Mouse (Mus musculus): Measurements from ENCODE around the gene Rnf126. TPM values are rescaled to one million over a fixed set of nuclear protein-coding genes. Genes with fewer than 3 reads are reported as not detected.
"Not testable (repeated sequence)": the region's sequence is repeated elsewhere in the genome, so short reads cannot be mapped to it uniquely, and the experiment has no call there.

Rnf126 gene
- total RNA-seq, 4 experiments from 2014 or later = 51.9 to 80.5 (median 53.3) TPM

DNA sequence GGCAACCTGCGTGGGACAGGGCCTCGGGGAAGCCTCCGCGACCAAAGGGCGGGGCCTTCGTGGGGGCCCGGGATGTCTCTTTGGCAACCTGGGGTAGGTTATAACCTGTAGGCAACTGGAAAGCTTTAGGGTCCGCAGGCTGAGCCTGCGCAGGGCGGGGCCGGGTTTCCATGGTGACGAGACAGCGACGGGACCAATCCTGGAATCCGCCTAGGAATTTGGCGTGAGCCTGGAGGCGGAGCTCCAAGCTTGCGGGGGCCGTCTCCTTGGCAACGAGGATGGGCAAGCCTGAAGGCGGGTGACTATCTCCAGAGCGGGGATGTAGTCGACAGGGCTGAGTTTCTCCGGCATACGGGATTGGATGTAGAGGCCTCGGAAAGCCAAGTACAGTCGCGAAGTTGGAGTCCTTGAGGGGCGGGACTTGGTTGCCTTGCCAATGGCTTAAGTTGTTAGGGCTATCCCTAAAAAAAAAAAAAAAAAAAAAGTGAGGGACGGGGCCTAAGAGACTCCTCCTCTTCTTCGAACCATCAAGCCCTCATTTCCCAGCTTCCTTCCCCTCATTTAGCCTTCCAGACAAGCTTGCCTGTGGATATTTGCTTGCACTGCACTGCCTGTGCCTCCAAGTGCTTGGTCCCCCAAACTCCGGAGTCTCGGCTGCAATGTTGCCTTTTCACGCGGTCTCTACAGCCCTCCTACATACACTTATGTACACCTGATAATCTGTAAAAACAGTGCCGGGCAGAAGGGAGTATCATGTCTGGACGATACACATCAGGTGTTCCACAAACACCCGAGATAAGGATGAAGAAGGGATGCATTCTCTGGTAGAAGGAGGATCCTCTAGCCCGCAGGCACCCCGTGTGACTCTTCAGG is 856 bp upstream of the Rnf126 start:
- peak; percentile 83 to 90 for DNase-seq (ENCODE audit: low spot score in 2 of 2)

DNA sequence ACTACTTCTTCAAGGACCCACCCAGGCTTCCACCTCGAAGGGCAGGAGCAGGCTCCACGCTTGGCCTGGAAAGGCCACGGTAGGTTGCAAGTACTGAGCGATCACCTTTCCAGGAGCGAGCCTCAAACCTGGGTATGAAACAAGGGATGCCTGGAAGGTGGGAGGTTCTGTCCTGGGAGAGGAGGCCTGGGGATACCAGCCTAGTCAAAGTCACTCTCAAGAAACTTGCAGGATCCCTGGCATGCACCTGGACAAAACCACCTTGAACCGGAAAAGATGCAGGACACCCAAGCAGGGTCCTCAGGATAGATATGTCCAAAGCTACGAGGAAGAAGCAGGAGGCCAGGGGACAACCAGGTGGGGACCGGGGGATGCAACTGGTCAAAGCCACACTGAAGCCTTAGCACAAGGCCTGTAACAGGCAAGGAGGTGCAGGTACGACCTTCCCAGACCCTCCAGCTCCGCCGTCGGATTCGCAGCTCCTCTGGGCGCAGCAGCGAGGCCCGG is 698 bp downstream of the Rnf126 start:
- no peak for DNase-seq (ENCODE audit: low spot score in 2 of 2)

DNA sequence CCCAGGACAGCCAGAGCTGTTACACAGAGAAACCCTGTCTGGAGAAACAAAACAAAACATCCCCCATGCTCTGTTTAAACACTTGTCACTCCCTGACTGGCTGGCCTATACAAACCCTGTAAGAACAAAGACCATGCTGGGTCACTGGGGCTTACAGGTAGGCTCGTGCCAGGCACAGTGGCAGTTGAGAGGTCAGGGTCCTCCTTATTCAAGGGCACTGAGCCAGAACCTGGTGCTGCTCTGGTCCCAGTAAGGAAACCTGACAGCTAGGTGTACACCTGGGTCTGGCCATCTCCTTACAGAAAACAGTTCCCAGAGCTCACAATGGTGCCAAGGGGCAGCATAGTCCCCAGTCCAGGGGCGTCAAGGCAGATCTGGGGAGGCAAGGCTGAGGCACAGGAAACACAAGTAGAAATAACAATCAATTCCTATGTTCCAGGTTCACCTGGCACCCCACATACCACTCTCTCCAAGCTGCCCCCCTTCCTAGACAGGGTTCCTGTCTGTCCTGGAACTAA is 1.5 kb downstream of the Rnf126 start:
- DNase-seq (ENCODE audit: low spot score in 2 of 2) = no peak

DNA sequence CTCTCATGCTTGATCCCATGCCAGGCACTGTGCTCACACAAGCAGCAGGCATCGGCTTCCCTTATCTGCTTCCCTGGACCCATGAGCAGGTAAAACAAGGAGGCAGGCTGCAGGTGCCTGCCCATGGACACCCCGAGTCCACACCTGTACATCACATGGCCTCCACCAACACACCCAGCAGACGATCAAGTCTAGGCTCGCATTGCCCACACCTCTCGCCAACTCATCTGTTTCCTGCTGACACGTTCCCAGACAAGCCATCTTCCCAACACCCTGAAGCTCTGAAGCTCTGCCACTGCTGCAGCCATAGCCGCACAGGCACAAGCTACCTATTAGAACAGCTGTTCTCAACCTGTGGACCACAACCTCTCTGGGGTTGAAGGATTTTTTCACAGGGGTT is 2.5 kb downstream of the Rnf126 start:
- DNase-seq (ENCODE audit: low spot score in 2 of 2) = no peak

DNA sequence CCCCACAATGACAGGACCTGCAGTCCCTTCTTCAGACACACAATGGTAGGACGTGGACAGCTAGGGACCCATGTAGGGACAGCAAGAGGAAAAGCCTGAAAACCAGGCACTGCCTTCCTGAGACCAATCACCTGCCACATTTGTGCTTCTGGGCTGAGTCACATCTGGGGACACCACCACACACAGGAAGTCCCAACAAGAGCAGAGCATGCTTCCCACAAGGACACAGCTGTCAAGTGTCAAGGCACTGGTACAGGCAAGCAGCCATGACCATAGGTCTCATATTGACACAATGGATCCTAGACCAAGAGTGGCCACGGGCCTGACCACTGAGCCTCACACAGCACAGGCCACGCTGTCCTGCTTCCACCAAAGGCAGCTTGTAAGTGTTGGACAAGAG is 3.9 kb downstream of the Rnf126 start:
- DNase-seq (ENCODE audit: low spot score in 2 of 2) = no peak

DNA sequence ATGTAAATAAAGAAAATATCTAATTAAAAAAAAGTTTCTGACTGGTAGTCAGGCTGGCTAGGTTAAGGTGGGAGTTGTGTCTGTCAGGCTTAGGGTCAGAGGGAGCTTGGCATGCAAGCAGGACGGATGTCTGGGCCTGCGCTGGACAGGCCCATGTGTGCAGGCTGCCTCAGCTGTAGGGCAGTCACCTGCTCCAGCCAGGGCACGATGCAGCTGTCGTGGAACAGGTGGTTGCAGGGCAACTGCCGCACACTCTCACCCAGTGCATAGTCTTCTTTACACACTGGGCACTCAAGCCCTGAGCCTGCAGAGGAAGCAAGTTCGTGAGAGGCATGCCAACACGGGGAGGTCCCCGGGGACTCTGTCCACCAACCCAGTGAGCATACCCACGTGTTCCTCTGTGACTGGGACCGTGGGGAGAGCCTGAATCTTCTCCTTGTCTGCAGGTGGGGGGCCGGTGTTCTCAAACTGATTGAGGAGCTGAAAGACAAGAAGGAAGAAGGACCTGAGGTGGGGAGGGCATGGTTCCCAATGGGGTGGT is 6.1 kb downstream of the Rnf126 start:
- DNase-seq (ENCODE audit: low spot score in 2 of 2) = no peak

DNA sequence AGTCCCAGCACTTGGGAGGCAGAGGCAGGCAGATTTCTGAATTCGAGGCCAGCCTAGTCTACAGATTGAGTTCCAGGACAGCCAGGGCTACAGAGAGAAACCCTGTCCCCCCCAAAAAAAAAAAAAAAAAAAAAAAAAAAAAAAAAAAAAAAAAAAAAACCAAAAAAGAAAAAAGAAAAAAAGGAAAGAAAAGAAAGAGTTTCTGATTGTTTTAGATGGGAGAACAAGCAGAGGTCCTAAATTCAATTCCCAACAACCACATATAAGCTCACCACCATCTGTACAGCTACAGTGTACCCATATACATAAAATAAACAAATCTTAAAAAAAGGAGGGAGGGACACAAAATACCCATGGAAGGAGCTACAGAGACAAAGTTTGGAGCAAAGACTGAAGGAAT is 7.1 kb downstream of the Rnf126 start:
- not testable (repeated sequence) for DNase-seq (ENCODE audit: low spot score in 2 of 2)

DNA sequence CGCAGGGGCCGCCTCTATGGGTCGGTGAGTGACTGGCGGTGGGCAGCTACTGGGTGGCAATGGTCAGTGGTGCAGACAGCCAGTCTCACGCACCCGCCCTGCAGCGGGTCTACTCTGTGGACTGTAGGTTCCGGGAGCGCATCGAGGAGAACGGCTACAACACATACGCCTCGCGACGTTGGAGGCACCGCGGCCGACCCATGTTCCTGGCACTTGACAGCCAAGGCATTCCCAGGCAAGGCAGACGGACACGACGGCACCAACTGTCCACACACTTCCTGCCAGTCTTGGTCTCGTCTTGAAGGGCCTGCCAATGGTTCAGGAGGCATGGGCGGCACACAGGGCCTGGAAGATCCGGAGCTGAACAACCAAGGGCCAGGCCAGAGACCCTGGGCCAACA is 10.1 kb downstream of the Rnf126 start:
- DNase-seq (ENCODE audit: low spot score in 2 of 2) = no peak

DNA sequence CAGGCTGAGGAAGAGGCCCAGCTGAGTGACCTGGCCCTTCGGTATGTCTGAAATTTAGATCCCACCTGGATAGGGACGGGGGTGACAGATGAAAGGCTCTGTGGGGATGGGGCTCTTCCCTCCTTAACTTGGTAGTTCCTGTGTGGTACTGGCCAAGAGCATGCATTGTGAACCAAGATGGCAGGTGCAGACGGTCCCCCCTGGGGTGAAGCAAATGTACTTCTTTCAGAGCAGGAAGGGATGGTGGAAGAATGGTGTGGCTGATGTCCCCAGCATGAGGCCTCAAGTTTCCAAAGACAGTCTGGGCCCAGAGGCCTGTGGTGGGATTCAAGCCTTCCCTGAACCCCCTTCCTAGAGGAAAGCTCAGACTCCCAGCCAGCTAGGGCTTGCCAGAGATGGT is 10.9 kb downstream of the Rnf126 start:
- DNase-seq (ENCODE audit: low spot score in 2 of 2) = no peak

DNA sequence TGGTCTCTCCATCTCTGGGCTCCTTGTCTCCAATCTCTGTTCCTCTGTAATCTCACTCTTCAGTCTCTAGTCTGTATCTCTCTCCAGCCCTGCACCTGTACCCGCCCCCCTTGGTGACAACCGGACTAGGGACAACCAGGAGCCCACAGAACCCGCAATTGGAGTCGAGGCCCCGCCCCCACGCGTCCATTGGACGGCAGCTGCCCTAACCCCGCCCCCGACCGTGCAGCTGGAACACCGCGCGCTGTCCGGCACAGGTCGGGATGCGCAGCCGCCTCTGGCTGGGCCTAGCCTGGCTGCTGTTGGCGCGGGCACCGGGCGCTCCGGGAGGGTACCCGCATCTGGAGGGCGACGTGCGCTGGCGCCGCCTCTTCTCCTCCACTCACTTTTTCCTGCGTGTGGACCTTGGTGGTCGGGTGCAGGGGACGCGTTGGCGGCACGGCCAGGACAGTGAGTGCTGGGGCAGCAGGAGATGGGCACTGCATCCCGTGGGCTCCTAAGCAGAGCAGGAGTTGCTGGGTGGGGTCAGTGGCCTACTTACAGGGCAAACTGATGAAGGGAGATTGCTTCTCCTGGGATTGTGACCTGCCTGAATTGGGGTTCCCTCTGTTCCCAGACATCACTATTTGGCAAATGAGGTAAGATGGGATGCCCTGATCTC is 11.8 kb downstream of the Rnf126 start, which contains the start of gene Fgf22:
Gene Fgf22 (plus strand): TSS at position 221 of the 661 bp plus-strand sequence.
- peak; percentile 32 to 50 for DNase-seq (ENCODE audit: low spot score in 2 of 2)

DNA sequence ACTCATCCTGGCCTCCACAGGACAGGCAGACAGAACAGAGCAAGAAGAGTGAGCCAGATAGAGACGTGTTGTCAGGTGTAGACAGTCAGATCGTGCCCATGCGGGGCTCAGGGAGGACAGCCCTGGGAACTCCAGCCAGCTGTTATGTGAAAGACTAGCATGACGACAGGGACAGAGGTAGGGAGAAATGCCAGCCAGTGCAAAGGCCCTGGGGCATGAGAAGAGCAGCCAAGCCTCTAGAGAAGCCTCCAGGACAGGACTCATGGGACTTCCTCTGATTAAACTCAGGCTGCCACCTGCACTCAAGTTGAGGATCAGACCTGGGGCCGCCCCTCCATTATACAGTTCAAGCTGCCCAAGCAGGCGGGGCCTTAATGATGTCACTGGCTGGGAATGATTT is 18.3 kb downstream of the Rnf126 start:
- DNase-seq (ENCODE audit: low spot score in 2 of 2) = no peak

DNA sequence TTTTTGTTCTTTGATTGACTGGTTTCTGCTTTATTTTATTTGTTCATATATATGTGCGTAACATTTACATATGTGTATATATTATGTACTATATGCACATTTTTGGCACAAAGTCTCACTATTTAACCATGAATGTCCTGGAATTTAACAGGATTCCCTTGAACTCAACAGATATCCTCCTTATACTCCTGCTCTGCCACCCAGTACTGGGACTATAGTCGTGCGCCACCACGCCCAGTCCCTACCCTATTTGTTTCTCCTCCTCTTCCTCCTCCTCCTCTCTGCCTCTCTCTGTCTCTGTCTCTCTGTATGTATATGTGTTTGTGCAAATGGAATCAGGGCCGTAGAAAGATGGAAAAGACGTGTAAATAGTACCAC is 20.0 kb downstream of the Rnf126 start:
- no peak for DNase-seq (ENCODE audit: low spot score in 2 of 2)

DNA sequence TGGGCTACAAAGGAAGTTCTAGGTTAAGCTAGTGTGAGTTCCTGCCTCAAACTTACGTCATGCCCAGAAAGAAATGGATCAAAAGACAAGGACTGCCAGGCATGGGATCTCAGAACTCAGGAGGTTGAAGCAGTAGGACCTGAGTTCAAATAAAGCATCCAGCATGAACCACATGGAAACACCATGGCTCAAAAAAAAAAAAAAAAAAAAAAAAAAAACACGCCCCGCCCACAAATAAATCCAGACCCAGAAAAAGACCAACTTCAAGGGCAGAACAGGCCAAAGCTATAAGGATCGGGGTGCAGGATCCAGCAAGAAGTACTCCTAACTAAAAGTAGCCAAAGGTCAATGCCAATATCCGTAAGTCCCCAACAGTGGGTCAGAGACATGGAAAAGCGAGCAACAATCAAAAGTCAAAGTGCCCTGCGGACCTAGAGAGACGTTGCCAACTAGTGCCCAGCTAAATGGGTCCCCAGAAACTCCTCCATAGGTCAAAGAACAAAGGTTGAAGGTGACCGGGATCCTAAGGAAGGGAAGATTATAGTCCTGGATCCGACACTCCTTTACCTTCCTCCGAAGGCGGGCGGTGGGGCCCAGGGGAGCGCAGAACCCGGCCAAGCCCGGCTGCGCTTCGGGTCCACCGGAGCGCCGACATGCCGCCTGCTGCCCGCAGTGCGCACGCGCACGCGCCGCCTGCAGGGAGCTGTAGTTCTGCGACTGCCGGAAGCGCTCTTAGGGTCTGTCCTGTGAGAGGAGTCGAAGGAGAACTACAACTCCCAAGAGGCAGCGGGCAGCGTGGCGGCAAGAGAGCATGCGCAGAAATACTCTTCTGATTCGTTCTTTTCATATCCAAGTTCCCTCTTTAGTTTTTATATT is 20.6 kb downstream of the Rnf126 start, which contains the start of gene Polrmt:
Gene Polrmt (minus strand): TSS at position 684 of the 876 bp plus-strand sequence.
- peak; percentile 97 for DNase-seq (ENCODE audit: low spot score in 2 of 2)

DNA sequence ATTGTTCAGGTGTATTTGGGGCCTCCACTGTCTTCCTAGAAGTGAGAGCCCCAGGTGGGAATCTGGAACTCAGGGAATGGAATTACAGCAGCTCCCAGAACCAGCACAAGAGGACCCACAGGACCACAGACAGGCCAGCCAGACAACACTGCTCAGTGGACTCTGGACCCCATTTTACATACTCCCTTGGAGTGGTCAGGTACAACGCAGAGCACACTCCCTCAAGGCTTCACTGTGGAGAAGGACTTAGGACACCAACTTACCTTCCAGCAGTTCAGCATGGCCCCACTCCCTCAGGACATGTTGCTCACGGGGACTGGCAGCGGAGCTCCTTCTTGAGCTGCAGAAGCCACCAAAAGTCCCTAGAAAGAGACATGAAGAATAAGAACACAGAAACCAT is 21.3 kb downstream of the Rnf126 start:
- DNase-seq (ENCODE audit: low spot score in 2 of 2) = no peak

DNA sequence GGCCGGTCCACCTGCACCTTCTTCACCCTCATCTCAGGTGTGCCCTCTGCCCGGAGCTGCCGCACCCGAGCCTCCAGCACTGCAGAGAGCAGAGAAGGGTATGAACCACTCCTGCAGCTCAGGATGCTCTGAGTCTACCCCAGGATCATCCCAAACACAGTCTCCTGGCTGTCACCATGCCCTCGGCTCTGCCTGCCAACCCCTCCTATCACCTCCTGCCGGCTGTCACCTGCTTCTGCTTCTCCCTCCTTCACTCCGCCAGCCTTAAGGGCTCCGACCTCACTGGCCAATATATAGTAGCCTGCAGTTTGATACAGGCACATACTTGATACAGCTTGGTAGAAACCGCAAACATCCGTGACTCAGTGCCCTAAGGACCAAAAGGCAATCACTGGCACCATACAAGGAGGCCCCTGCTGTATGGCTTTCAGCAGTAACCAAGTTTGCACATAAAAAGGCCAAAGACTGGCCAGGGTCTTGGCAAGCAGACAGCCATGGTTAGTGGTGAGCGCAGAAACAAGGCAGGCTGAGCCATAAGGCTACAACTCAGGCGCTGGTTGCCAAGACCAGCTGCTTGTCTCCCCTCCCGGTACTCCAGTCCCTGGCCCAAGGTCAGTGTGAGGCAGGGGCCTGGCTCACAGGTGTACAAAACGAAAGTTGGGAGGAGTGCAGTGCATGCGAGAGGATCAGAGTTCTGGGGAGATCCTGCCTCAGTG is 22.9 kb downstream of the Rnf126 start:
- DNase-seq (ENCODE audit: low spot score in 2 of 2) = no peak

DNA sequence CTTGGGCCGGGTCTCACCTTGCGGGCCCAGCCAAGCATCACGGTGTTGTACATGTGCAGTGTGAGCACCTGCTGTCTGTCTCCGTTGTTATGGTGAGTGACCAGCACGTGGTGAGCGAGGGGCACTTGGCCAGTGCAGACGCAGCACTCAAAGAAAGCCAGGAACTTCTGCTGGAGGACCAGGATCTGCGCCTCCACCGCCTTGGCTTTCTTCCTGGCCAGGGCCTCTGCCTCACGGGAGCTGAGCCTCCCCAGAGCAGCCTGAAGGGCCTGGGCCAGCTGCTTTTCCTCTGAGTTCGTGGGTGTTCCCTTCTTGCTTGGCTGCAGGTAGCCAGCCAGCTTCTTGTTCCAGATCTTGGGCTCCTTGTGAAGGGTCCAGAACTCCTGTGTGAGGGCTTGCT is 23.6 kb downstream of the Rnf126 start:
- no peak for DNase-seq (ENCODE audit: low spot score in 2 of 2)

DNA sequence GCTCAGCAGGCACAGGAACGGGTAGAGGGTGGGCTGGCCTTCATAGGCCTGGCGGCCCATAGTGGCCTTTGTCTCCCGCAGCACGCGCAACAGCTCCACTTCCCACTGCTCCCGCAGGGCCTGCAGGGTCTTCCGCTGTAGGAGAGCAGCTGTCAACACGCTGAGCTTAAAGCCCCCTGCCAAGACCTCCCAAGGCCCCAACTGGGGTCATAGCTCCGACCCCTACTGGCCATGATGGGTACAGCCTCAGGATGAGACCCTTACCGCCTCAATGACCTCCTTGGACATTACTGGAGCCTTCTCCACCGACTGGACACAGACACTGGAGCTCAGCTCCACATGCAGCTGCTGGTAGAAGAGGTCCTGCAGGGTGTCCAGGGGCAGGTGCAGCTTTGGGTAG is 25.9 kb downstream of the Rnf126 start:
- DNase-seq (ENCODE audit: low spot score in 2 of 2) = no peak

DNA sequence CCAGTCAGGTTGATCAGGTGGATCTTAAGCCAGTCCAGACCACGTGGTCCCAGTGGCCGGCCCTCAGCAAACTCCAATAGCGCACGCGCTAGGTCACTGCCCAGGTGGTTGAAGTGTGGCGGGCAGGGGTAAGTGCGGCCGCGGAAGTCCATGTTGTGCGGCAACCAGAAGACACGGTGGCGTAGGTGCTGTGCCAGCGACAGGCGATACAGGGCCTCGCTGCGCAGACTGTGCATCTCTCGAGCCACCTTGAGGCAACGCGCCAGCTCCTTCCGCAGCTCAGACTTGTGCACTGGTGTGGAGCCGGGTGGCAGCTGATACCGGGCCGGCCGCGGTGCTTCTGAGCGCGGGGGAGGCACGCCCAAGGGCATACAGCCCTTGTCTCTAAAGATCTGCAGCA is 27.5 kb downstream of the Rnf126 start:
- no peak for DNase-seq (ENCODE audit: low spot score in 2 of 2)

DNA sequence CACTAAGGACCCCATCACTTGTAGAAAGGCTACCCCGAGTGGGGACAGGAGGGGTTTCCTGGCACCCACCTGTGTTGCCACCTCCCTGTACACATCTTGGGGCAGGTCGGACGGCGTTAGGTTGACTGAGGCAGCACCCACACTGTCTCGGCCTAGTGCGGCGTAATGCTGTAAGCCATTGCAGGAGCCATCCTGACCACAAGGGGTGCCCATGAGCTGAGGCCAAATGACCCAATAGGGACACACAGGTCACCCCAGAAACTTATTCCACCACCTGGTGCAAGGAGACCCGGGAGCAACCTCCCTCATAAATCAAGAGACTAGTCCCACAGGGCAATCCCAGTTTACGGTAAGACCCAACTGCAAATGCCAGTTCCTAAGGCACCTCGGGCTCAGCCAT is 28.5 kb downstream of the Rnf126 start:
- DNase-seq (ENCODE audit: low spot score in 2 of 2) = no peak

DNA sequence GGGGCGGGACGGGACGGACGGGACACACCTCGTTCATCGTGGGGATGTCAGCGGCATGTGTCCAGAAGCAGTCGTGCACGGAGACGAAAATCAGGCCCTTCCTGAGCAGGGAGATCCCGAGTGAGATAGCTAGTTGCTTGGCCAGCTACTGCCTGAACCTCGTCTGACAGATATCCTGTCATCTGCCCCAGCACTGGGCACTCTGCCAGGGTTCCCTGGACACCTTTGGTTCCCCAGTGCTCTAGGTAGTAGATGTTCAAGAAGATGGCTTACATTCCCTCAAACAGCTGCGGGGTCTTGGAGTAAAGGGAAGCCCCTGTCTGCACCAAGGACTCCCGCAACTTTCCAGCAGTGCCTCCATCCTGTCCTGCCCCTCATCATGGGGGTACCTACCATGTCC is 30.0 kb downstream of the Rnf126 start:
- DNase-seq (ENCODE audit: low spot score in 2 of 2) = no peak

Measured in gastrocnemius, adult 8-10 months (tissue).